Mouse (Mus musculus) megakaryocyte-erythroid progenitor cell, adult 5-6 weeks (primary cell): ENCODE measurements around the gene 5730596B20Rik. TPM values are rescaled to one million over a fixed set of nuclear protein-coding genes. Genes with fewer than 3 reads are reported as not detected.

Experiments used
- ATAC-seq: replicated peaks from 2 replicates; pipeline ENCODE4 v1.8.0; 2016; ENCODE audit warnings: mild to moderate bottlenecking, inconsistent platforms; ENCODE audit not compliant: severe bottlenecking, poor library complexity, low FRiP score, low TSS enrichment
- total RNA-seq, 2 experiments: library from RNA; stranded (forward) in 1 of 2; stranded (reverse) in 1 of 2; fragments of 200-1000, 215-1000 nt in 1 of 2; fragments of >200 nt in 1 of 2; fragmentation: Nextera tagmentation in 1 of 2; gene quantifications; 2 replicates each; pipeline ENCODE4 v1.2.3; 2014 to 2017

Gene 5730596B20Rik
- total RNA-seq, 2 experiments from 2014 or later: not detected

DNA sequence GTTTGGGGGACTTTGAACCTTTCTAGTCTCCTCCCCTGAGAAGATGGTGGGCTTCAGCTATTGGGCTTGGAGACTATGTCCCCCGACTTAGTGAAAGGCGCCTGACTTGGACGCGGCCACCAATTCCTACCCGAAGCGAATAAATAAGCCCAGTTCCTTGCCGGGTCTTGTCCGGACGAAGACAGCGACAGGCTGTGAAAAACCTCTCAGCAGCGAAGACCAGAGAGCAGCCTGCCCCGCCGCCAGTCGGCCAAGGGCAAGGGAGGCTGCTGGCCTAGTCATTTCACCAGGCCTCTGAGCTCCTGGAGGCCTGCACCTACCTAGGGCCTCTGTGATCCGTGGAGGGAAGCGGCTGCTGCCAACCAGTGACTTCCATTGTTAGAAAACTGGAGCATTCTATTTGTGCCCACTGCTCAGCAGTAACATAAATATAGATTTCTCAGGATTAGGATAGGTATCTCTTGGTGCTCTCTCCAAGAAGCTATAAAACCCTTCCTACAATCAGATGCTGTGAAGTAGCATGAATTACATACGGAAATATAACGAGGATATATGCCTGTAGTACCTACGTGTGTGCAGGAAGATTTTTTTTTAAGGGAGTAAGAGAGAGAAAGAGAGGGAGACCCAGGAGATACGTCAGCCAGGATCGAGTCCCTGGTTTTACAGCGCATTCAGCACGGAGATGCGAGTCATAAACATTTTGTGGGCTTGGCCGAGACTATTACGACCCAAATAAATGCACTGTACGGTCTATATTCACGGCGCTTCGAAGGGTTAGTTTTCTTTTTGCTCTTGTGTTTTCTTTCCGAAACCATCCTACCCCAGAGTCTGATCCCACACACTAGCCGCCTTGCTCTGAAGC, 42.9 kb downstream of the 5730596B20Rik start:
- no peak for ATAC-seq

DNA sequence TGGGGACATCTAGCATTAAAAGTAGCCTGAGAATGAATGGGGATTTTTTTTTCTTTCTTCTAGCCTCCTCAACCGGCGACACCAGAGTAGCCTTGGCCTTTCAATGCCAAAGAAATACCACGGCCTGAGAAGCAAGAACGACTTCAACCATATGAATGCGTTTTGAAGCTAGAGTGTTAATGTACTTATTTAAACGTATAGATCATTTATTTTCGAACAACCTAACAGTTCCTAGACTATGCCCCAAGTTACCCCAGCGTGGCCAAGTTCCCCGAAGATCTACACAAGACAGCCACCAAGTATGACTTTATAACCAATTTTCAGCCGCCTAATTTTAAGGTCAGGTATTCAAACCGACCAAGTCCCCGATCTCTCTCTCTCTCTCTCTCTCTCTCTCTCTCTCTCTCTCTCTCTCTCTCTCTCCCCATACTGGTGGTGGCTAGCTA, 43.6 kb downstream of the 5730596B20Rik start:
- ATAC-seq: no peak

DNA sequence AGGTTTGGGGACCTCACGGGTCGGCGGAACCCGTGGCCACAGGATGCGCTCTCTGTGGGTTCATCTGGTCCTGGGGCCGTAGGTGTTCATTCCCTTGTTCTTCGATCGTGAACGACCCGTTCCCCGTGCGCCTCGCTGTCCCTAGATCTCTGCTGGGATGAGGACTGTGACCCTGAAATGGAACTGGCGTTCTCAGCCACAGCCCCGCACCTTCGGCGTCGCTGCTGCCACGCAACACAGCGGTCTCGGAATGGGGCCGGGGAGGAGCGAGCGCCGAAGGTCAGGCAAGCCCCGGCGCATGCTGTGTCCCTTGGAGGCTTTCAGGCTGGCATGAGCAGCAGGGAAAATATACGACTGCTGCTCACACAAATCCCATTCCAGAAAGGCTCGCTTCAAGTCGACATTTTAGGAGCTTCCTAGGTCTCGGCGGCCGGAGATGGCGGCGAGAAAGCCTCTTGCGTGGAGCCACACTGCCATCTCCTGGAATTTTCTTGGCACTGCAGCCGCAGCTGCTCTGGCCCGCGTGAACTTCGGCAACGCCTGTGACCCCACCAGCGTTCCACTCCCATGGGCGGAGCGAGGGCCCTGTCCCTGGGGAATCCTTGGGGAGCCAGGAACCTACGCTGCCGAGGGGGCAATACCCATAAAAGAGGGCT, 44.2 kb downstream of the 5730596B20Rik start, which contains the start of gene Hoxa7:
TSS of gene Hoxa7 (minus strand) at position 518 of the 656 bp plus-strand sequence.
- ATAC-seq: peak; percentile 39

DNA sequence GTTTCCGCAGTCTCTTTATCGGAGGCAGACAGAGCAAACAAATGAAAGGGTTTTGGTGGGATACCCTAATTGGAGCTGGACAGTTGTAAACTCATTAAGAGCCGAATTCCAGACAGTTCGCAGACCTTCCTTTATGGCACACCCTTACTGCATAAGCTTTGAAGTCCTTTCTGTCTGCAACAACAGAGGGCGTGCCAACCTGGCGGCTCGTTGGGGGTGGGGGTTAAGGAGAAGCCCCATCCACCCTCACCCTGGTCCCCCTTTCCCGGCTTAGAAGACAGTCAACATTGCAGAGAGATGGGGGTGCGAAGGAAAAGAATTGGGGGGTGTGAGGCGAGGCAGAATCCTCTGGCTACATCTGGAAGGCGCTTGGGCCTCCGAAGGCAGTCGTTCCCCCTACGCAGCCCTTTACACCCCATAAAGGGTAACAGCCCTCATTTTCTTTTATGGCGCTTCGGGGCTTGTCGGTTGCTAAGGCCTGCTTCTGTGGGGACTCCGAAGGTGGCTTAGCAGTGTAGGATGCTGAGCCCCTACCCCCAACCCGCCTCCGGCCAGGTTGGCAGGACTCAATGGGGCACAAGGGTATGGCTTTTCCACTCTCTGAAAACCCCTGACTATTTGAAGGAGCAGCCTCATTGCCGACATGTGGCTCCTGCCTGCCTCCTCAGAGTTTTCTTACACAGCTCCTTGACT, 44.8 kb downstream of the 5730596B20Rik start:
- no peak for ATAC-seq

DNA sequence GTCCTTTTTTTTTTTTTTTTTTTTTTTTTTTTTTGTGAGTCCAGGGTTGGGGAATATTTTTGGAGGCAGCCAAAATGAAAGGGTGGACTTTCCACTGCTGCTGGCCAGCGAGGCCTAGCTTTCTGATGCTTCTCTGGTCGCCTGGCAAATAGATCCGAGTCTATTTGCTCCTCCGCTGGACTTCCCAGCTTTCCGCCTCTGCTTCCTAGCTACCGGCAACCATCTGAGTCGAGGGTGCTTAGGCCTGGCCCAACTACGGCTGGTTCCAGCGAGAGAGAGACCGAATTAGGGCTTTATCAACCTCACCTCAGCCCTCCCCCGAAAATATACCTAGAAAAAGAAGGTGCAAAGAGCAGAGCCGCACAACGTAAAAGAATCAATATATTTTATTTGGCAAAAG, 45.4 kb downstream of the 5730596B20Rik start:
- no peak for ATAC-seq

DNA sequence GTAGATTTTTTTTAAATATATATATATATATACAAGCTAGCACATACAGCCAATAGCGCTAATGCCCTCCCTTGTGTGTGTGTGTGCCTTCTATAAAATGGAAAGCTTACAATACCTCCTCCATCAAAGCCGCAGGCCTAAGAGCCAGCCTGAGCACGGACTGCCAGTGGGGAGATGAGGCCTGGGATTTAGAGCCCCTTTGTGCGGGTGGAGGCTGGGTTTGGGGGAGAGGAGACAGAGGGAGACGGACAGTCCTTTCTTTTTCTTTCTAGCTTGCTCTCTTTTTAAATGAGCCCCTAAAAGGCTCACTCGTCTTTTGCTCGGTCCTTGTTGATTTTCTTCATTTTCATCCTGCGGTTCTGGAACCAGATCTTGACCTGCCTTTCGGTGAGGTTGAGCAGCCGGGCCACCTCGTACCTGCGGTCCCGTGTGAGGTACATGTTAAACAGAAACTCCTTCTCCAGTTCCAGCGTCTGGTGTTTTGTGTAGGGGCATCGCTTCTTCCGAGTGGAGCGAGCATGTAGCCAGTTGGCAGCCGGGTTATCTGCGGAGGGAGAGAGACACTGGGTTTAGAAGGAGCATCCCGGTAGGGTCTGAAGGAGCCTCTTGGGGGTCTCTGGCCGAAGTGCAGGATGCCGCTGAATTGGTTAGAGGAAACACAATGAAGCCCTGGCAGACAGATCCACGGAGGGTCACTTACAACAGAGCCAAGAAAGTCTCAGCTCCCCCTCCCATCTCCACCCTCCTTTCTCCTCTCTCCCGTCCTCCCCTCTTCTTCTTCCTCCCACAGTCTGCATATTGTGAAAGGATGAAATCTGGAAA, 46.9 kb downstream of the 5730596B20Rik start:
- no peak for ATAC-seq

DNA sequence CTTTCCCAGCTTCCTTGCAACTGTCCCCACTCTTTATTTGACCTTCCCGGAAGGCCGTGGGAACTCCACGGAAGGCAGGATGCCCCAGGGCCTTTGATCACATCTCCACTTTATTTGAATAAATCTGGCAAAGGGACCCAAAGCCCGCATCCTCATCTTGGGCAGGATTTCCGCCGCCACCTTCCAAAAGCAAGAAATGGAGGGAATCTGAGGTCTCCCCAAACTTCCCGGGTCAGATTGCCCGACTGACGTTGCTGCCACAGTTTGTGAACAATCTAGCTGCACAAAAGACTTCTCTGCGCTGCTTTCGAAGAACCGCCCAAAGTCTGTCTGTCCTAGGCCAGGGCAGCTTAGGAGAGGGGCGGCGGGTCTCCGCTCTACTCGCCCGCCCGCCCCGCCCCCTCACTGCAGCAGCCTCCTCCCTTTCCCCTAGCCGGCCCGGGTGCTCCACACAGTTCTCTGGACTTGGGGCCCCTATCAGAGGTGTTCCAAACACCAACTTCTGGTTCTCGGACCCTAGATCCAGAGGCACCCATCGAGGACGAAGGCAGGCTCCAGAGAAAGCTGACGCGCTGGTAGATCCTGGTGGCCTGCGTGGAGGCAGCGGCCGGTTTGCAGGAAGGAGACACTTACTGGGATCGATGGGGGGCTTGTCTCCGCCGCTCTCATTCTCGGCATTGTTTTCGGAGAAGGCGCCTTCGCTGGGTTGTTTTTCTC, 47.8 kb downstream of the 5730596B20Rik start:
- no peak for ATAC-seq

DNA sequence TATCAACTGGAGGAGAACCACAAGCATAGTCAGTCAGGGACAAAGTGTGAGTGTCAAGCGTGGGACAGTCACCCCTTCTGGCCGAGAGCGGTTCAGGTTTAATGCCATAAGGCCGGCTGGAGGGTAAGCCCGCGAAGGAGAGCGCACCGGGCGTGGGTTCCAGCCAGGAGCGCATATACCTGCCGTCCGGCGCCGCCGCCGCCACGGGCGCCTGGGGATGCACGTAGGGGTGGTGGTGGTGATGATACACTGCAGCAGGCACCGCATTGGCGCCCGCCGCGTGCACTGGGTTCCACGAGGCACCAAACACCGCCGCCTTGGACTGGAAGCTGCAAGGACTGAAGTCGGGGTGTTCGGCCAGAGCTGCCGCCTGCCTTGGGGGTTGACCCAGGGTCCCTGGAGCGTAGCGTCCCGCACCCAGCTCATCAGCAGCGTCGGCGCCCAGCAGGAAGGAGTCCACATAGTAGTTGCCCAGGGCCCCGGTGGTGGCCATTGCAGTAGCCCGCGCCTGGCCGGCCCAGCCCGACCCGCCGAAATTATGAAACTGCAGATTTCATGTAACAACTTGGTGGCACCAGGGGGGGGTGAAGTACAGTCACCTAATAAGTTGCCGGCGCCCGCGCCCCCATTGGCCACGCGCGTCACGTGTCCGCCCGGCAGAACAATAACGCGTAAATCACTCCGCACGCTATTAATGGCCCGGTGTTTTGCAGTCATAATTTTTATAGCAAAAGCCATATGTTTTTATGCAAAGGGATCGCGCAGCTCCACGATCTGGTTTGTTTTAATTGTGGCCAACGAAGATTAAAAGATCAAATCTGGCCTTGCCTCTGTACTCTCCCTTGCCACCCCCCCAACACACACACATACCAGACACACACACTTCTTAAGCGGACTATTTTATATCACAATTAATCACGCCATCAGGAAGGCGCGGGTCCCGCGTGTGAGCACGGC, 48.6 kb downstream of the 5730596B20Rik start:
- ATAC-seq: peak; percentile 57

DNA sequence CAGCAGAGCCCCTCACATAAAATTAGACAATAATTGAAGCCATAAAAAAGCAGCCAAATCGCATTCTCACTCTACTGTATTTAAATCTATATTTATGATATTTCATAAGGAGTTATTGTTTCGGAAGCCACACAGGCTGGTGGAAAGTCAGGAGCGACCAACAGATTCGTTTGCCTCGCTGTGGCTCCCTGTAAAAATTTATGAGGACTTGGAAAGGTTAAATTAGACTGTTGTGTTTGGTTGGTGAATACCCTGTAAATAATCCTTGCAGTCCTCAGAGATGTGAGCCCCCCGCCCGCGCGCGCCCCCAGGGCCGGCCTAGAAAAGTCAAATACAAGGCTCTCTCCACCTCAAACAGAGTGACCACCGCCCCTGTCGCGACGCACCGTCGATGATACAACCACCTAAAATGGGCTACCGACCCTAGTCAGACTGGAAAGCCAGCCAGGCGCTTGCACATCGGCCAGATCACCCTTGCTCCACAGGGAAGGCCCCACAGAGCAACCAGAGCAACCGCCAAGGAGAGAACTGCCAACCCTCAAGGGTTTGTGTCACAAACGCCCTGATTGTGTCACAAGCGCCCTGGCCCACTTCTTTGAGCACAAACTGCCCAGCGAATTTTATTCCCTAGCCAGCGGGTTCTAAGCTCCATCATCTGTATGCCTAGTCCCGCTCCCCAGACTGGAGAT, 49.4 kb downstream of the 5730596B20Rik start:
- no peak for ATAC-seq

DNA sequence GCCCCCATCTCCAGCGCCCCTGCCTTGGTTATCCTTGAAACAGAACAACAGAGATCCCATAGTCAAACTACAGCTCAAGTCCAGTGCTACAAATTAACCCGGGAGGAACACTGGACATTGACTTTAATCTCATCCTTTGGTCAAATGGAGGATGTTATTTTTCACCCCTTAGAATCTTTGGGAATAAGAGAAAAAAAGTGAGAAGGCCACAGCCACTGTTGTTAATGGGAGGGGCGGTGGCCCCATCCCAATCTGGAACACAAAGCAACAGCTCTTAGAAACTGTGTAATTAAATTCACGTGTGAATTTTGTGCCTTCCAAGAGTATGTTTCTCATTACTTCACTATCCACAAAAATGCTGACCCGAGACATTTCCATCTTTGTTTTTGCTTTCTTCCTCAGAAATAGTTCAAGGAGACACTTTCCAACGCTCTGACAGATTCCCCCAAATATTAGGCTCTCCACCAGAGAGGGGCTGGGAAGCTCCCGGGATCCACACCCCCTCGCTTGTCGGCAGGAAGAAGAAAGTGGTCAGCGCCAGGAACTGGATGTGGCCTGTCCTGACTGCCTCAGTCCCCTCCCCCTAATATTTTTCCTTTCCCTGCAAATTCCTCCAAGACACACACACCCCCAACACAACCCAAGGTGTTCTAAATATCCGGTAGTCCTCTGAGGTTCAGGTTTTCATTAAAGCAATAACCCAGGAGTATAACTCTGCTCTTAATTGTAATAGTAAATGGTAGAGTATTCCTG, 50.3 kb downstream of the 5730596B20Rik start:
- no peak for ATAC-seq

DNA sequence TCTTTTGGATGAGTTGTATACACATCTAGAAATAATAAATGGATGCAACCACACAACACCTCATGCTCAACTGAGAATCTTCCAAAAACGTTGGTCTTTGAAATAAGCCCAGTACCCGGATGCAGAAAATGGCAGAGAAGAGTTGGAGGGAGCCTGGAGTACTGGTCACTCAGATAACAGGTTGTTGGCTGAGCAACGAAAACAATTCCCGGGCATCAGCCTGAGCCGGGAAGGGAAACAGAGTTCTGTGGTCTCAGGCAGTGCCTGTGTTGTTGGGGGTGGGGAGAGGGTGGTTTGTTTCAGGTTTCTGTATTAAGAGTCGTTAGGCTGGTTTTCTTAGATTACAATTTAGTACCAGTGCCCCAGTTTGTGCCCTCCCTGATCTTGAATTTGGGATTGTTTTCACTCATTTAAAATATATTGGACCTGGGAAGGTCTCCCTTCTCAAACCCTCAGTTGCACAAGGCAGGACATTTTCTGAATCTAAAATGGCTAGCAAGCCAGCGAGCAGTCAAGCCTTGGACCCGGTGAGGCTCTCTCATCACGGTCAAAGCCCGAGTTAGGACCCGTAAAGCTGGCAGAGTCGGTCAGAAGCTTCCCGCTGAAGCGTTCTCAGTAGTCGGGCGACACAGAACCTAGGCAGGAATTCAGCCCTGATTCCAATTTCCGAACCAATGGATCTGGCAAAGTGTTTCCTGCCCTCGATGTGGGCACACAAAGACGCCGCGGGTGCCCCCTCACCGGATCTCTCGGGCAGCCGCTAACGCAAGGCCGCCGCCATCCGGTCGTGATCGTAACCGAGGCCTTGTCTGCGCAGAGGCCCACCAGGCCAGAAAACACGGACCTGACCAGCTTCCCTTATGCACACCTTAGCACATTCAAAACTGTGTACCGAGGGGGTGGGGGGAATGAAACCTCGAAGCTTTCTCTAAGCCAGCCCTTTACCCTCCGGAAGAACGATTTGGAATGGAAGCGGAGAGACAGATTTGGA, 51.5 kb downstream of the 5730596B20Rik start:
- 0 out of 2 replicates have a peak, but pooled peaks have one; percentile 5 for ATAC-seq

DNA sequence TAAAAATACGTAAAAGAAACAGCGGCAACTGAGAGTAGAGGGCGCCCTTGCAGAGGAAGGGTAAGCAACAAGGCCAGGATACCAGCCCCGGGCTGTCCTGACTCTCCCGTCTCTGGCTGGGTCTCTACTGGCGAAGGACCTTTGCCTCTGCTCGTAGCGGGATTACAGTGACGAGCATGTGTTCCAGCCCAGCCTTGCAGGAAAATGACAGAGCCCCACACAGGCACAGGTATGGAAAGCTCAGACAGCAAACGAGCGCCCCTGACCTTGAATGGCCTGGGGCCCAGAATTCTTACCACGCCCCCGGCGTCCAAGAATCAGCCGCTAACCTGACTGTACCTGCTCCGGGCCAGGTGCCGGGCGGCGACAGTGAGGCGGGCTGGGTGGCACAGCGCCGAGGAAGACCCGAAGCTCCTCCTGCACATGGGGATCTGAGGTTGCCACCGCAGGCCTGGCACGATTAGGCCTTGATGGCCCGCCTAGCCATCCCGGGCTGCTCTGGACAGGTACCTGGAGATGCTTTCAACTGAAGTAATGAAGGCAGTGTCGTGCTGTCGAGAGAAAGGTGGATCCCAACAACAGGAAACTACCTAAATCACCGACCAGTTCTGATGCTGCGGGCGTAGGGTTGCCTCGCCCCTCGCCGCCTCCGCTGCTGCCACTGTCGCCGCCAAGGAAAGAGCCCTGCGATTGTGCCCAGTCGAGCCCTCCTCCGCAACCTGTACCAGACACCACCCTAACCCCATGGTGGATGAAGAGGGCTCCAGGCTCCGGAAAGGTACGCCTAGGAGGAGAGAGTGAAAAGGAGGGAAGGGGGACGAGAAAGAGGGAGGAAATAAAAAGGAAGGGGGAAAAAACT, 52.5 kb downstream of the 5730596B20Rik start:
- no peak for ATAC-seq
